Mouse (Mus musculus) adrenal gland, postnatal 25 days (tissue): ENCODE measurements around the gene Ganab. TPM values are rescaled to one million over a fixed set of nuclear protein-coding genes. Genes with fewer than 3 reads are reported as not detected.

Experiments
- DNase-seq: peaks from one replicate; pipeline ENCODE4 v3.0.0; 2021; ENCODE audit warnings: mixed read lengths
- total RNA-seq: library from RNA; stranded (reverse); gene quantifications from 2 replicates; pipeline ENCODE4 v1.2.3, GENCODE M21; 2021

Ganab gene
- total RNA-seq, 1 experiment from 2014 or later: 200 TPM

- DNase-seq: peak; percentile 90
These were observed 31.6 kb downstream of the Ganab start, which contains the start of the genes Rom1 and Eml3 for GRCm38 (mm10) chr19:8929224-8930088. TSS of gene Rom1 (minus strand) at chr19:8929356. TSS of gene Eml3 (plus strand) at chr19:8929552.

GRCm38 (mm10) chr19:8930117-8930516, 32.2 kb downstream of the Ganab start:
- DNase-seq: no peak

GRCm38 (mm10) chr19:8930771-8931170, 32.9 kb downstream of the Ganab start:
- no peak for DNase-seq

GRCm38 (mm10) chr19:8936736-8937135, 38.9 kb downstream of the Ganab start:
- no peak for DNase-seq

GRCm38 (mm10) chr19:8940526-8941133, 42.8 kb downstream of the Ganab start:
- no peak for DNase-seq

GRCm38 (mm10) chr19:8941136-8941514, 43.3 kb downstream of the Ganab start:
- no peak for DNase-seq

DNA sequence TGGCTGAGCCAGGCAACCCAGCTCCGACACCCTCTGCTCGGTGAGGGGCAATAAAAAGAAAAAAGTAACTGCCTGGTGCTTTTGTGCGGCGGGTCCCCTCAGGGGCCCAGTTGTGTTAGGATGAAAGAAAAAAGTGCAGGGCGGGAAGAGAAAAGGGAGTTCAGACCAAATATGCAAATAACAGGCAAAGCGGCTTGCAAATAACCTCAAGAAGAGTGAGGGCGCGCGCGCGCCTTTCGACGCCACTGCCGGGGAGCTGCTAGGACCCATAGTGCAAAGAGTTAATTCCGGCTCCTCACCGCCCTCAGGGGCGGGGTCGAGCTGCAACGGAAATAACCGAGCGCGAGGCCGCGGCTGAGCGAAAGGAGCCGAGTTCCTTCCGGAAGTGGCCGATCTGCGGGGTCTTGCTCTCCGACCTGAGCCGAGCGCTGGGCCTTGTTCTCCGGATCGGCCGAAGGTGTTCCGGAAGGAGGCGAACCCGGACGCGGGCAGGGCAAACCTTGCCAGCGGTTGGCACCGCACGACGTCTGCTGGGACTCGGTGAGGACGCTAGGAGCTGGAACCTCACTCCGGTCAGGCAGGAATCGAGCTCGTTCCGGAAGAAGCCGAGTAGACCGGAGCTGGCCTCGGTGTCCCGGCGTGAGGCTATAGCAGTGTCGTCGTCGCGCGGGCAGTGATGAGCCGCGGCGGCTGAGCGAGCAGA, 43.8 kb downstream of the Ganab start, which contains the start of gene Mta2:
Gene Mta2 (plus strand): TSS at position 361 of the 703 bp plus-strand sequence.
- DNase-seq: peak; percentile 98

DNA sequence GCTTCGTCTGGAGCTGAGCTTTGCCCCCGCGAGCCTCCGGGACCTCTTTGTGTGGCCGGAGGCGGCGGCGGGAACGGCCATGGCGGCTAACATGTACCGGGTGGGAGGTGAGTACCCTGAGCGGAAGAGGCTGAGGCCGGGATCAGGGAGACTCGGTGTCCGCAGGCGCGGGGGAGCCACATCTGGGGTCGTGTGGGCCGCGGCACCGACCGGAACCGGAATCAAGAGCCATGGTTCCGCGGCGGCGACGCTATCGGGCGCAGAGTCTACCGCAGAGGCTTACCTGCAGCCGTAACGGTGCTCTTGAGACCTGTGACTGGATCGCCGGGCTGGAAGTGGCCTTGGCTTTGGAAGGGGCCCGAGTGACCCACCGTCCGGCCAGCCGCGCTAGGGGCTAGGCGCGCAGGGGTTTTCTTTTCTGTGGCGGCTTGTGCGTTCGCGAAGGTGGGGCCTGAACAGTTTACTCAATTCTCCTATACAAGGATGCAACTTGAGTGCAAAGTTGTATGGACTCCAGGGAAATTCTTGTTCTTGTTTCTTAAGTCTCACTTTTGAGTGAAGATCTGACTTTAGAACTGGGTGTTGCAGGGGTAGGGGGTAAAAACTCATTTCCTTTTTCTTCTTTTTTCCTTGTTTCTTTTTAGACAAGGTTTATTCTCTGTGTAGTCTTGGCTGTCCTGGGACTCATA, 44.5 kb downstream of the Ganab start:
- DNase-seq: peak; percentile 59

DNA sequence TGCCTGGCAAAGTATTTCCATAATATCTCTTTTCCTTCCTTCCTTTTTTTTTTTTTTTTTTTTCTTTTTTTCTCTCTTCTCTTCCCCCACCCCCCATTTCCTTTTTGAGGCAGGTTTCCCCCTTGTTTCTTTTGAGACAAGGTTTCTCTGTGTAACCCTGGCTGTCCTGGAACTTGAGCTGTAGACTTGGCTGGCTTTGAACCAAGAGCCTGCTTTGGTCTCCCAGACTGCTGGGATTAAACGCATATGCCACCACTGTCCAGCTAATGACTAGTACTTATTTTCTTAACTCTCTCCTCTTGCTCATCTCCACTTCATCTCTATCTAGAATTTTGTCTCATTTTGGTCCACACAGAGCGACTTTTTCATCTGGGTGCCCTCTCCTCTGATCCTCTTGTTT, 45.2 kb downstream of the Ganab start:
- DNase-seq: no peak

GRCm38 (mm10) chr19:8944062-8944461, 46.2 kb downstream of the Ganab start:
- DNase-seq: no peak

- peak; percentile 76 for DNase-seq
These were observed 46.9 kb downstream of the Ganab start for GRCm38 (mm10) chr19:8944750-8945149.

DNA sequence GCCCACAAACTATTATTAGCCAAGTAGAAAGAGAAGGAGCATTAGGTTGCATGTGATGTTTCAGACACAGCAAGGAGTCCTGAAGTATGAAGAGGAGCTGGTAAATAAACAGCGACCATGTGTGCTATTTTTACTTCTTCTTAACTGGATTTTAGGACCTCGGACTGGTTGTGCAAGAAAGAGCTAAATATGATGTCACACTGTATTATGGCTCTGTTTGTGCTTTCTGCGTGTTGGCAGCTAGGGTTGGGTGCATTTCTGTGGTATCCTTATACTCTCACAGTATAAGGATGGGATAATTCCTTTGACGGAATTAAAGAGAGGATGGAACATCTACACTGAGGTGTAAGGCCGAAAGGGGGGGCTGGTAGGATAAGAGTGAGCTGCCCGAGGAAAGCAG, 47.4 kb downstream of the Ganab start:
- no peak for DNase-seq

DNA sequence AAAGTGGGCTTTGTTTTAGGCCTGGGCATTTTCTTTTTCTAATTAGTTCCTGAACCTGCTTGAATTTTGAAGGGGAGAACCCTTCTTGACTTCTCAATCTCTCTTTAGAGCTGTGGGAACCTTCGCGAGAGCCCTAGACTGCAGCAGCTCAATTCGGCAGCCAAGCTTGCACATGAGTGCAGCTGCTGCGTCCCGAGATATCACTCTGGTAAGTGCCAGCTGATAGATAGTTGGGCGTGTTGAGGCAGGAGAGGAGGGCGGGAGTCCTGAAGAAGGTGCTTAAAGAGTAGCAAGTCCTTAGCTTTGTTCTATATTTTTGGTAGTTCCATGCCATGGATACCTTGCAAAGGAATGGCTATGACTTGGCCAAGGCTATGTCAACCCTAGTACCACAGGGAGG, 49.1 kb downstream of the Ganab start:
- DNase-seq: no peak

- no peak for DNase-seq
These were observed 52.3 kb downstream of the Ganab start for GRCm38 (mm10) chr19:8950190-8950589.

DNA sequence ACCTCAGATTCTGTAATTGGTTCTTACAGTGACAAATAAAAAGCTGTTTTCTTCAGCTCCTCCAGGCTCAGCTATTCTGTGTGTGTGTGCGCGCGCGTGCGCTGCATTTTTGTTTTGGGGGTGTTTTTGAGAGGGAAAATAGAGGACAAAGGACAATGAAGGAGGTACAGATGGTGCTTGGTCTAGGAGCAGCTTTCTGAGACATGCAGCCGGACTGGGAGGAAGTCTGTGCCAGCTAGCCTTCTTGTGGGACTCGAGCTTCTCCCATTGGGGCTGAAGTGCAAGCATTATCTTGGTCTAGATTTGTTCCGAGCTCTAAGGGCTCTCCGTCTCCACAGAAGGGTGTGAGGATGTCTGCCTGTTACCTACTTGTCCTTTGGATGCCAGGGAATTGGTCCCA, 54.4 kb downstream of the Ganab start:
- DNase-seq: no peak

DNA sequence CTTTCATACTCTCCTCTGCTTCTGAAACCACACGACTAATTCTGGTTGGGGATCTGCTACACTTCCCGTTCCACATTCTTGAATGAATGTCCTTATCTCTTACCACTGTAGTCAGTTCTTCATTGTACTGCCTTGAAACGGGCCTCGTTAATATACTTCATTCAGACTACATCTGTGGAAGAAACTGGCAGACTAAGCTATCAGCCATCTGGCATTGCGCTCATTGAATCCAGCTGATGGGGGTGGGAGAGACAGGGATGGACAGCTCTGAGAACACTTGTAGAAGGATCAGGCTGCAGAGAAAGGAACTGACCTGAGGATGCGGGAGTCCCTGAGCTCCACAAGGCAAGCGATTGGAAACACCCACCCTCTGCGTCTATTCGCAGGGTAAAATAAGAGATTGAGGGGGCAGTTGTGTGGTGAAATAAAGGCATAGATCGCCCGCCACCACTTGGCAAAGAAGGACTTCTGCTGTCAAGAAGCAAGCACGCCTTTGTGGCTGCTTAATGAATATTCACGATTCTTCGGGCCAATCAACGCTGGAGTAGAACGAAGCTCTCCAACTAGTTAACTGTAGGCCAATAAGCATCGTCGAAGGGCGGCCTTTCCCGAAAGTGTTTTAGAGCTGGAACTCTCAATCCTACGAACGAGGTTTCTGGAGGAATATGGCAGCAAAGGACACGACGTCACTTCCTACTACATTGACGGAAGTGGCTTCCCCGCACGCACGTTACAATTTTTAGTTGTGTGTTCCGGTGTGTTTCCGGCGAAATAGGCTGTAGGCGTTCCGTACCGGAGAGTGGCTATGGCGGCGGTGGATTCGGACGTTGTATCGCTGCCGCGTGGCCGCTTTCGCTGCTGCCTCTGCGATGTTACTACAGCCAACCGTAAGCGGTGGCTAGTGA, 55.5 kb downstream of the Ganab start, which contains the start of gene Tut1:
Gene Tut1 (plus strand): TSS at position 713 of the 905 bp plus-strand sequence.
- DNase-seq: peak; percentile 78

GRCm38 (mm10) chr19:8954171-8954570, 56.3 kb downstream of the Ganab start:
- DNase-seq: no peak

- DNase-seq: no peak
These were observed 64.4 kb downstream of the Ganab start for GRCm38 (mm10) chr19:8962256-8962655.

DNA sequence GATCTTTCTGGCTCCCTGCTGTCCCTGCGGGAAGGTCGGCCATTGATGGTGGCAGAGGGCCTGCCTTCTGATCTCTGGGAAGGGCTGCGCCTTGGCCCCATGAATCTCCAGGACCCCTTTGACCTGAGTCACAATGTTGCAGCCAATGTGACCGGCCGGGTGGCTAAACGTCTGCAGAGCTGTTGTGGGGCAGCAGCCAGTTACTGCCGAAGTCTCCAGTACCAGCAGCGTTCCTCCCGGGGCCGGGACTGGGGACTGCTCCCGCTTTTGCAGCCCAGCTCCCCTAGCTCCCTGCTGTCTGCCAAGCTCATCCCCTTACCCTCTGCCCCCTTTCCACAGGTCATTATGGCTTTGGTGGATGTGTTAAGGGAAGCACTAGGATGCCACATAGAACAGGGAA, 67.2 kb downstream of the Ganab start:
- no peak for DNase-seq

DNA sequence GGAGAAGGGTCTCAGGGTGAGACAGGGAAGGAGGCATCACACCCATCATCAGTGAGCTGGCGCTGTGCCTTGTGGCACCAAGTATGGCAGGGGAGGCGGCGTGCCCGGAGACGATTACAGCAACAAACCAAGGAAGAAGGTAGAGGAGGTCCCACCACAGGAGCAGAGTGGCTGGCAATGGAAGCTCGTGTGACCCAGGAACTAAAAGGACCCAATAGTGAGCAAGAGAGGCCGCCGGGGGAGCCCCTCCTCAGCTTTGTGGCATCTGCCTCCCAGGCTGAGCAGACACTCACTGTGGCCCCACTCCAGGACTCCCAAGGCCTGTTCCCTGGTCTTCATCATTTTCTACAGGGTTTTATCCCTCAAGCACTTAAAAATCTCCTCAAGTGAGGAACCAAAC, 67.9 kb downstream of the Ganab start:
- peak; percentile 22 for DNase-seq

GRCm38 (mm10) chr19:8966198-8966589, 68.3 kb downstream of the Ganab start:
- no peak for DNase-seq
